Mouse (Mus musculus) monocyte, adult 2 months (primary cell): ENCODE data around the gene Fnip1.

Source experiments
- DNase-seq, 2 experiments: peaks; one replicate each; pipeline ENCODE4 v3.0.0; 2022; ENCODE audit warnings: low spot score in 2 of 2, low read depth in 1 of 2

Fnip1 gene

DNA sequence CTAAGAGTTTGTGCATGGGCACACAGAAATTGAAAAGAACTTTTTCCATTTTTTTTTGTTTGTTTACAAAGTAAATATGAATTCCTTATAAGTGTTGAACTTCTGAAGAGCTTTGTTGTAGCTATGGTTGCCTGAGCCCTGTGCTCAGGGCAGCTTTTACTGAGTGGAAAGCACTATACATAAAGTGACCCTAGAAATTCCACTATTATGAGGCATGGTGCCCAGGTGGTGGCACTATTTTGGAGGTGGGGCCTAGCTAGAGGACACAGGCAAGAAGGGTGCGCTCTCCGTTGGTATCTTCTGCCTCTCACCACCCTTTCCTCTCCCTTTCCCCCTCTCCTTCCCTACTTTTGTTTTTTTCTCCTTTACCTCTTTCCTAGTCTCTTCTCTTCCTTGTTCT is 18.9 kb downstream of the Fnip1 start:
- no peak for DNase-seq

DNA sequence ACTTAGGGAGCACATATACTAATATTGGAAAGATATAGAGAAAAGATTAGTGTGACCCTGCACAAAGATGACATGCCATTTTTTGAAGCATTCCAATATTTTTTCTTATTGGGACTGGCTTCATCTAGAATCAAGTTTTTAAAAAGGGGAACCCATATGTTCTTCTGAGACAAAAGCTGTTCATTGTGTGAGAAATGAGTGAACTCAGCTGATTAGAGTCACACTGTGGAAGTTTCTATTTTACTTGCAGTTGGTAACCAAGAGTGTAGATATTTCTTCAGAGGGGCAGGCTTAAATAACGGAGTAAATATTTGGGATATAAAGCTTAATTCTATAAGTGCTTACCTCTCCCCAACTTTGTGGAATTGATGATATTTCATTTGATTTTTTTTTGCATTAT is 20.2 kb downstream of the Fnip1 start:
- DNase-seq, result no peak

DNA sequence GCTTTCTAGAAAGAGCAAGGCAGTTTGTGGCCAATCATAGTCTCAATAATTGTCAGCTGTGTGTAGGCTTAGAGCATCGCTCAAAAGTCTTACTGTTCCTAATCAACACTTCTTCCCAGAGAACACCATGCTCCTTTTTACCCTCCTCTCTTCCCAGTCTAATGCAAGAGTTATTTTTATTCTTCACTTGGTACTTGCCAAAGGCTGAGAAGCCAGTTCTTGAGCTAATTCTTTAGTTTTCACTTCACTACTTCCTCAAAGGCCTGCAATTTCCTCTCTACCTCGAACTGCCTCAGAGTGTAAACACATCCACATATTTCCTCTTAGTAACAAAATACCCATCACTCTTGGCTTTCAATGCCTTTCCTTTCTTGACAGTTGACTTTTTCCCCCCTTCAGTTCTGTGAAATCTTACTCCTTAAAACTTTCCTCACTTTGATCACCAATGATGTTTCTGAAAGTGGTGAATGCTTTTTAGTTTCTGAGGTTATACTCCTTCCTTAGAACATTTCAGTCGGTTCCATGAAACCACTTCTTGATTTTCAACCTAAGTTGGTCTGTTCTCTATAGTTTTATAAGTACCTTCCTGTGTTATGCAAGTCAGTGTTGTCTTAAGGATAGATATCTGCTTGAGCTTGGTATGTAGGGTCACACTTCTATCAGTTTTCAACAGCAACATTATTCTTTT is 26.7 kb downstream of the Fnip1 start:
- no peak for DNase-seq

DNA sequence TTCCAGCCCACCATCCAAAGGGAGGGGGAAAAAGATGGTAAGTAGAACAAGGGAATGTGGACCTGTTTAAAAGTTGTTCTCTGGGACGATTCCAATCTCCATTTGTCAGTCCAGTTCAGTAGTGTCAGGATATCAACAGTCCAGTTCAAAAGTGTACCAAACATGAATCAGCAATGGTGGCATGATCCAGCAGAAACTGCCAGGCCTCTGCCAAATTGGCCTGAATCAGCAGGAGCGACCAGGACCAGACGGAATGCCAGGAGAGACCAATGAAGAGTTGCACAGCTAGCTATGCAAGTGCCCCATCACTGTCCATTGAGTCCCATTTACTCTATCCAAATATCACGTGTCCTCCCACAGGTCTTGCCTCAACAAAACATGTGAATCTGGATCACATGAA is 34.2 kb downstream of the Fnip1 start:
- no peak for DNase-seq

DNA sequence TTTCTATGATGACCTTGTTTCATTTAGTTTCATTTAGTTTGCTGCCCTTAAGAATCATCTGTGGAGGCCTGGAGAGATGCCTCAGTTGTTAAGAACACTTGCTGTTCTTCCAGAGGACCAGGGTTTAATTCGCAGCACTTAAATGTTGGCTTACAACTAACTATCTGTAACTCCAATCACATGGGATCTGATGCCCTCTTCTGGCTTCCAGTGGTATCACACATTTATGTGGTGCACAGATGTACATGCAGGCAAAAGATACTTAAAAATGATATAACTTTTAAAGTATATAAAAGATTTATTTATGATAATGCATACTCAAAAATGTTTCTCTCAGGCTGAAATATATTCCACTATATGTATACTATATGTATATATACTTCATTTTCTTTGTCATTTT is 40.4 kb downstream of the Fnip1 start:
- DNase-seq, result no peak

DNA sequence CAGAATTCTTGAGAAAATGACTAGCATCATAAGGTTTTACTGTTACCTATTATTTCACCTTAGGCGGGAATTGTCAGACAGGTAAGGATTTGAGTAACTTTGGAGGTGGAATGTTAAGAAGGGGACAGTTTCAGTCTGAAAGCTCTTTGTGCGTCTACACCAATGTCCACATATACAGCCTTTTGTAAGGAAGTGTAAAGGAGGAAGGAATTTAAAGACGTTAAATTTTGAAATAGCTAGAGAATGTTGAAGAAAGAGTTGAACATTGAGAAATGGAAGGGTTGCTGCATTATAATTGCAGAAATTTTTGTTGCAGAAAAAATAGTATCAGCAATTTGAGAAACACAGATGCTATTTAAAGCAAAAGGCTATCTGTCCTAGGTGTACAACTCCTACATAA is 48.0 kb downstream of the Fnip1 start:
- no peak for DNase-seq

DNA sequence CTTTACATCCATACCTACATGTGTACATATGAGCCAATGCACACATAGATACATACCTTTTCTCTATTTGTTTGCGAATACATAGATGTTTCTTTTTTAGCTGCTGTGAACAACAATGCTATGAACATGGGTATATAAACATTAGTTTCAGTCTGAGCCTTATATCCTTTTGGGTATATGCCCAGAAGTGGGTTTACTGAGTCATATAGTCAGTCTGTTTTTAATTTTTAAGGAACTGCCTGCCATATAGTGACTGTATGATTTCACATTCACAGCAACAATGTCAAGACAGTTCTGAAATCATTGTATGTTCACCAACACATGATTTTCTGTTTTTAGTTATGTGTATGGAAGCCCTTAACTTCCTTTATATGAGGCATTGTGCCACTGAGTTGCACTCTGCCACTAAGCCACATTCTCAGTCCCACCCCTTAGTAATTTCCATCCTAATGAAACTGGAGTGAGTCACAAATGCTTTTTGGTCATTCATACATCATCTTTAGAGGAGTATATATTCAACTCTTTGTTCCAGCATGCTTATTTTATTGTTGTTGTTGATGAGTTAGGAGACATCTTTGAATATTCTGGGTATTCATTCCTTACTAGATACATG is 54.1 kb downstream of the Fnip1 start:
- DNase-seq, result no peak

DNA sequence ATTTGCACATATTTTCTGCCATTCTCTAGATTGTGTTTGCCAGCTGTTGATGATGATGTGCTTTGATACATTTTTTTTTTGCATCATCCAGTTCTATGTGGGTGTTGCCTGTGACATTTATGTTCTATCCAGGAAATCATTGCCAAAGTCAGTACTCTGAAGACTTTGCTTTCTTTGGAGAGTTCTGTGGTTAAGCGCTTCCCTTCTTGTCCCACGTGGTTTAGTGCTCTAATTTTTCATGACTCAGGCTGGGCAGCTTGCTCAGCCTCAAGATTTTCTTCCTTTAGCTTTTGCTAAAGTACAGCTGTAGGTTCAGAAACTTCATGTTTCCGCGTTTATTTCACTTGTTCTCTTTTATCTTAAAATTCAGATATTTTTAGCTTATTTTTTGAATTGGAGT is 54.6 kb downstream of the Fnip1 start:
- peak in 1 of 2 experiments; percentile 19 for DNase-seq

DNA sequence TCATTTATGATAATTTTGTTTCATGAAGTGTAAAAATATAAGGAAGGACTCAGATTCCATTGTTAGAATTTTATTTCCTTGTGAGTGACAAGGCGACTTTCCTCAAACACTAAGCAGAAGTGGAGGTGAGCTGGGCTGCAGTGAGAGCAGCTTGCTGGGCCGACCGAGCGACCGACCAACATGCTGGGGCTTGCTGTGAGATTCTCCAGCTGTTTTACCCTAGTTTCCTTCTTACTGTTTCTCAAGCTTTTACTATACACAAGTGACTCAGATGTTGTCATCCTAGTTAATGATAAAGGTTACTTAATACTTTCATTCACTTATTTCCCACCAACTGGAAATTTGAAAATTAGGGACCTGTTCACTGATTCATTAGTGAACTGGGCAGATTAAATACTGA is 61.8 kb downstream of the Fnip1 start:
- no peak for DNase-seq

DNA sequence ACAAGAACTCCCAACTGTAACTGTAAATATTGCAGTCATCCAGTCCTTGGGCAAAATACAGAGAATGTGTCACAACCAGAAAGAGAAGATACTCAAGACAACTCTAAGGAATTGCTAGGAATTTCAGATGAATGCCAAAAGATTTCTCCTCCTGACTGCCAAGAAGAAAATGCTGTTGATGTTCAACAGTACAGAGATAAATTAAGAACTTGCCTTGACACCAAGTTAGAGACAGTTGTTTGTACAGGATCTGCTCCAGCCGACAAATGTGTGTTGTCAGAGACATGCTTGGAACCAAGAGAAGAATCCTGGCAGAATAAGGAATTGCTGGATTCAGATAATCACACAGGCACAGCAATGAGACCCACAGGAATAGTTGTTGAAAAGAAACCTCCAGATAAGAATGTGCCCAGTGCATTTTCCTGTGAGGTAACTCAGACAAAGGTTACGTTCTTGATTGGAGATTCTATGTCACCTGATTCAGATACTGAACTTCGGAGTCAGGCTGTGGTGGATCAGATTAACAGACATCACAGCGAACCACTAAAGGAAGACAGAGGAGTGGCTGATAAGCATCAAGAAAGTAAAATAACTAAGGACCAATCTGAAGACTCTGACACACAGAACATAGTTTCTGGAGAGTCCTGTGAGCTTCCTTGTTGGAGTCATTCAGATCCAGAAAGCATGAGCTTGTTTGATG is 64.7 kb downstream of the Fnip1 start:
- no peak for DNase-seq

DNA sequence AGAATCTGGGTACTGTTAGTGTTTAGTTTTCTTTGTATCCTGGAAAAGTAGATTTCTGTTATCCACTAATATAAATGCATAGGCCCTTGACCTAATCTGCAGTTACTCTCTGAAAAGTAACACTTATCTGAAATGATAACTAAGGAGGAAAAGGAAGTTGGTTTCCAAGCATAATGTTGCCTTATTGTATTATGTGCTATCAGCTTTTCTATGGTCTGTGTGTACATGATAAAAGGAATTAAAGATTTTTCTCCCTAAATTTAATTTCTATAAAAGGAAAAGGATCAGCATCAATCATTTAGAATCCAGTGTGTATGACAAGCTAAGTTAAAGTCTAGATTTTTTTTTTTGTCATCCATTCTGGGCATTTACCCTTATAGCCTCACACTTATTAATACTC is 75.6 kb downstream of the Fnip1 start:
- DNase-seq, result no peak

DNA sequence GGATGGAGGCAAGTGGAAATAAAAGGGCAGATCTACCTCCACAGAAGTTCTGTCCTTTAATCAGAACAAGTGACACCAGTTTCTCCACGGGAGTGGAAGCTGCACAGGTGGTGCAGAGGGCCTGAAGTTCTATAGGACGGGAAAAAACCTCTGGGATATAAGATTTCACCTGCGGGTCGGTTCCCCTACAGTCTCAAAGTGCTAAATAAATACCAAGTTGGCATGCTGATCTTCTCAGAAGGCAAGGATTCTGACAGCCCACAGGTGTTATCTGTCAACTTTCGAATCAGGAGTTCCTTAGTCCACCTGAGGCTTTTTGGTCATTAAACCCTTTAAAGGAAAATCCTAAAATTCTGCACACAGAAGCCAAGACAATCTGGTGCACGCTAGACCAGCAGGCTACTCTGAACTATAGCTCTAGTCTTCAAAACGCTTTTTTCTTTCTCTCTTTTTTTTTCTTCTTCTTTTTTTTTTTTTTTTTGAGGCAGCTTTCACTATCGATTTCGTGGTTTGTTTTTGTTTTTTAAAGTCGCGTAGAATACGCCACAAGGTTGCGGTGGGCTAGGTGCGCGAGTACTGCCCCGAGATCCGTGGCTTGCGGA is 84.0 kb downstream of the Fnip1 start:
- no peak for DNase-seq

DNA sequence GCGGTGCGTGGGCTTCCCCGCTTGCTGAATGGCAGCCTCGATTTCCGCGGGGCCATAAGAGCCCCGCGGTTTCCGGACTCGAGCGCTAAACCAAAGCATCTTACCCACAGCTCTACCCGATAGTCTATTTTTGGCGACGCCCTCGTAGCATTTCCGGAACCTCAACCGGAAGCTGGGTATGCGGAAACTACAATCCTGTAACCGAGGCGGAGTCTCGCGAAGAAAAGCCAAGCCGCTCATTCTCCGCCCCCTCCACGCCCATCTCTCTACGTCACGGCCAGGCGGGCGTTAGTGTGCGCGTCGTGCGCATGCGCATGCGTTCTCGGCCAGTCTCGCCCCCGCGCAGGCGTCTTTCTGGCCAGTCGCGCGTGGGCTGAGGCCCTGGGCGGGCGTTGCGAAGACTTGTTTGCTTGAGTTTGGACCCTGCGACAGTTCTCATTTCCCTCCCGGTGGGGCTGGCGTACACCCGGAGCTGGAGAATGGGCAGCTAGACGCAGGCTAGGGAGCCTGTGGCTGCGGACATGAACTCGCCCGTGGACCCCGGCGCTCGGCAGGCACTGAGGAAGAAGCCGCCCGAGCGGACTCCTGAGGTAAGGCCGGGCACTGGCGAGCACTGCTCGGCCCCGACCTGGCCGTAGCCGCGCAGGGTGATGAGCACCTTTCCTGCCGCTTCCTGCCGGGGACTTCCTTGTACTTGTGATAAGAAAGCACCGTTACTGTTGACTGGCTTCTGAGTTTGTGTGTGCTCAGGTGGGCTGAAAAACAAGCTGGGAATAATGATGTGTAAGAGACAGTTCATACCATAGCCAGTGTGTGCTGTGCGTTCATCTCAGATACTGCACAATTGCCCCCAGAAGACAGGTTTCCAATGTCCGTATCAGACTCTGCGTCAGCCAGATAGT is 84.8 kb downstream of the Fnip1 start, which contains the start of gene Rapgef6:
TSS of gene Rapgef6 (plus strand) at position 319 of the 902 bp plus-strand sequence.
- peak; percentile 98 to 99 for DNase-seq

DNA sequence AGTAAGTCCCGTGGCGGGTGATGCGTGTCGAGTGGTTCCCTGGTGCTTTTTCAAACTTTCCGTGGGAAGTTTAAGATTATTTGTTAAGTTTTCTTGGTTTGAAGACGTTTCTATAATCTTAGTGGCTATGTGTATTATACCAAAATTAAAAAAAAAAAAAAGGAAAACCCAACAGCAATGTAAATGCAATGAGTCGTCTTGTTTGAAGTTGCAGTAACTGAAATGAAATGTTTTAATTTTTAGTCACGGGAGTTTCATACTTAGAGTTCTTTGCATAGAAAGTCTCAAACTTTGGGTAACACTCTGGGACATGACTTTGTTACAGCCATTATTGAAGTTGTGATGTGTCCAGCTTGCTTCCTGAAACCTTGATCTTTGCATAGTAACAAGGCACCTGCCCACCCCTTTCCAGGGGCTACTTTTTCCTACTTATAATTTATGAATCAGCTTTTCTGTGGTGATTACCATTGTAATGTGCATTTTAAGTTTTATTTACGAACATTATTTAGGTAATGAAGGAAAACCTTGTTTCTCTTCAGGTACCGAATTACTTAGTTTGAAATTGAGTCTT is 85.5 kb downstream of the Fnip1 start:
- no peak for DNase-seq

DNA sequence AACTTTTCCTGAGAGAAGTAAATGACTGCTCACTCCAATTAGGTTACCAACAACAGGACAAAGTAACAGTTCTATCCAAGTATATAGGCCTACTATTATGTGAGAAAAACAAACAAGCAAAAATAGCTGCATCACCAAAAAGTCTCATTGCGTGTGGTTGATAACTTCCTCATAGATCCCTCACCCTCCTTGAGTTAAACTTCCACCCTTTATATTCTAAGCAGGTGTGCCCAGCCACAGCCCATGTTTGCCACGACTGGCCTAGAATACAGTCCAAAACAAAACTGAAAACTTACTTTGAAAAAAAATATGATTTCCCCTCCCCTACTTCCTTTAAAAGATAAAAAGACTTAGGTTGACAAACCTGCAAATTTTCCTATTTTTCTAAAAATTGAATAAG is 90.0 kb downstream of the Fnip1 start:
- no peak for DNase-seq

DNA sequence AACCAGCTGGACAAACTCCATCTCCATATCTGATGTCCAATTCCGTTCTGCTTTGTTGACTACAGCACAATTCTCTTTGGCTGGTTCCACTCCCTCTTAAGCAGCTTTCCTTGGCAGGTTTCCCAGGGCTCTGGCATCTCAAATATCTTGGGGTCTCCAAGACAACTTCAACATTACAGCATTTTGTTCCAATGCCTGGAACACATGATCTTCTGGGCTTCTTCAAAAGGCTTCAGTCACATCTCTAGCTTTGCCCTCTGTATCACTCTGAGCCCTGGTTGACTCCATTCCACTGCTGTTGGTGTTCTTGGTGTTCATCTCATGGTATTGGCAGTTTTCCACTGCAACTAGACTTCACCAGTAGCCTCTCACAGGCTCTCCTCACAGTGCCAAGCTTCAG is 92.4 kb downstream of the Fnip1 start:
- DNase-seq, result no peak

DNA sequence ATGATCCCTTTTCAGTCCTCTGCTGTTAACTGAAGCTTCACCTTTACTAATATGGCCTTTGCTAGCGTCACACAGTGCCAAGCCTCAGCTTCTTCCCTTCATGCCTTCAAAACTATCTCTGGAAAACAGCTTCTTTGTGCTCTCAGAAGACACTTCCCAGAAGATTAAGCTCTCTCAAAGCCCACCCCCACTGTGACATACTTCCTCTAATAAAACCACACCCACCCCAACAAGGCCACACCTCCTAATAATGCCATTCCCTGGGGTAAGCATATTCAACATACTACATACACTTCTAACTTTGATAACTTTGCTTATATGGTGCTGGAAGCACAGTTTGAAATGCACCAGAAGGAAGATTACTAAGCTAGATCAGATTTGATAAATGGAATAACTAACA is 92.9 kb downstream of the Fnip1 start:
- no peak for DNase-seq

DNA sequence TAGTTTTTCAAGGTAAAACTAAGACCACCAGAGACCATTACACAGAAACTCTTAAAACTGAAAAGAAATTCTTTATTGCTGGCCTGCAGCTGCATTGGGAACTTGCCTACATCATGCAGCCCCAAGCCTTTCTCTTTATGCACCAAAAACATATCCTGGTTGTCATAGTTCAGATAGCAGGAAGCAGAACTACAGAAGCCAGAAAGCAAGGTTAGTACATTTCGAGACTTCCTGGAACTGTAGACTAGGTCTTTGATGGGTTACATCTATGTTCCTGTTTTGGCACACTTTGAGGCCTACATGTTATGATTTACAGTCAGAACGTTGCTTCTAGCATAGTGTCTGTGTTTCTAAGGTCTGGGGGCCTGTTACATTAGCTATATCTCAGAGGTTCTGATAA is 95.8 kb downstream of the Fnip1 start:
- no peak for DNase-seq

DNA sequence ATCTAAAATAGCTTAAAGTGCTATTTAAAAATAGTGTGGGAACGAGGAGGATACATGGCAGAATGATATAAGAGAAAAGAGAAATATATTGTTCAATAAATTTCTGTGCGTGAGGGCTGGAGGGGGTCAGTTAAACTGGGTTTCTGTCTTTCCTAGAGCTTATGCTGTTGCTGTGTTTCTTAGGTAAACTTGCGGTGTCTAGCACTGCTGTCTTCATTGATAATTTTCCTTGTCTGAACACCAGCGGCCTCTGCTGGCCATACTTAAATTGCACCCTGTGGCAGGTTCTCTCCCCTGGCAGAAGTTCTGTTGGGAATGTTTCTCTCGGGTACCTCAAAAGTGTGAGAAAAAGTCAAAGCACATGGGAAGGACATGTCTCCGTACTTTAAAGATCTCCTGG is 96.9 kb downstream of the Fnip1 start:
- DNase-seq, result peak in 1 of 2 experiments; percentile 59

DNA sequence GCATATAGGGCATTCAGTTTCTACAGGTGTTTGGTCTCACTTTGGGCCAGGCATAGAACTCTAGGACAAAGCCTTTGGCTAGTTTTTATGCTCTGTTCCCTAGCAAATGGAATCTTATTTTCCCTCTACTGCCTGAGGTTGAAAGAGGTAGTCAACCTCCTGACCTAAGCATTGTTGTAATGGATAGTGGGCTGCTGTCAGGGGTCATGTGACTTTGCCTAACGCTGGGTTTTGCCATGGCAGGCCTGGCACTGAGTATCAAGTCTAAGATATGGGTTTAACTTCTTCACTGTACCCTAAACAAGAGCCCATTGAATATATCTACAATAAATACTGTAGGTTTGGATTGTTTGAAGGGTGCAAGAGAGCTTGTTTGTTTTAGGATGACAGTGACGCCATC is 101.0 kb downstream of the Fnip1 start:
- no peak for DNase-seq

DNA sequence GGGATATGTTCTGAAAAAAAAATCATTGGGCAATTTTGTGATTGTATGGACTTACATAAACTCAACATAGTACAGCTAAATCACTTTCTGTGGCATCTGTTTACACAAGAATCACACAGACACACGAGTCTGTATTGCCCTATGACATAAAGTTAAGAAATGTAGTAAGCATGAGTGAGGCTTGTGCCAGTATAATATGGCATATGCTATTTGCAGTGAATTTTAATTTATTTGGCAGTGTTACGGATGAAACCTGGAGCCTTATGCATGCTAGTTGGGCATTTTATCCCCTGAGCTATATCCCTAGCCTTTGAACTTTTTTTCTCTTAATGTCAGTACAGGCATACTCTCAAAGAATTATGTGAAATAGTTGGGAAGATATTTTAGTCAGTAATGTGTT is 101.5 kb downstream of the Fnip1 start:
- no peak for DNase-seq
